Mouse (Mus musculus): ENCODE results near the gene Mdh2. TPM values are rescaled to one million over a fixed set of nuclear protein-coding genes. Genes with fewer than 3 reads are reported as not detected.

The Mdh2 gene
- polyA plus RNA-seq, 1 experiment from 2014 or later = 599 TPM

DNA sequence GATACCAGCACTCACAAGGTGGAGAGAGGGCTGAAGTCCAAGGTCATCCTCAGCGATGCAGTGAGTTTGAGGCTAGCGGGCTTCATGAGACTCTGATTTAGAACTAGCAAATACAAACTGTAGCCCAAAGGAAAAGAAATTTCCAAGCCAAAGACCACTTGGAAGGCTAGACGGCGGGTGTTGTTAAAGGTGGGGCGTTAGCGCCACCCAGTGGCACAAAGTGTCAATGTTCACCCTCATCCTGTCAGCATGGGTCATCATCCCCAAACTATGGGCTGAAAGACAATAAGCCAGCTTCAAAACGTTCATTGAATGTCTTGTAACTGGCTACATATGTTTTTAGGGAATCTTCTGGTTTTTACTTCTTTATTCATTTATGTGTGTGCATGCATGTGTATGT, 14.8 kb upstream of the Mdh2 start:
- H3K9ac ChIP-seq = no peak overlapping the region
- 3% methylated on average over 7 of the region's 7 CpGs for WGBS

DNA sequence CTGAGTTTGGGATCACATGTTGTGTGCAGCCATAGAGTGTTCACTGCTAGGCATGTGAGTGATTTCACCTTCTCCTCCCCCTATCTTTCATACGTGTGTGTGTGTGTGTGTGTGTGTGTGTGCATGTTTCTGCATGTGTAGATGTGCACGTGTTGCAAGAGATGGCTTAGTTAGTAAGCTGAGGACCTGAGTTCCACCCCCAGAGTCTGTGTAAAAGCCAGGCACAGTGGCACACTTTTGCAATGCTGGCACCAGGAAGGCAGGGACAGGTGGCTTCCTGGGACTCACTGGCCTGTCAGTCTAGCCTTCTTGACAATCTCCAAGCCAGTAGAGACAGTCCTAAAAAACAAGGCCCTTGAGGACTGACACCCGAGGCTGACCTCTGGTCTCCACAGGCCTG, 13.3 kb upstream of the Mdh2 start:
- no peak for ATAC-seq (ENCODE audit: low FRiP score)

More for the DNA sequence above, 14.8 kb upstream of the Mdh2 start:
- no peaks in the 10 kb centered on the region for H3K9me3 ChIP-seq (ENCODE audit: control insufficient read depth, low read length)
- DNase-seq (ENCODE audit: low spot score) = peak; percentile 93
- H3K4me1 ChIP-seq (replicated peaks; ENCODE audit: control insufficient read depth, insufficient read depth, low read length) = no peaks in the 10 kb centered on the region
- no peak overlapping the region for H3K4me3 ChIP-seq (replicated peaks; ENCODE audit: low read length)
- ATAC-seq (ENCODE audit: low FRiP score) = no peak
- no peak overlapping the region for H3K4me2 ChIP-seq (replicated peaks)
- H3K36me3 ChIP-seq (replicated peaks; ENCODE audit: control insufficient read depth, insufficient read depth) = no peaks in the 10 kb centered on the region
- H3K27ac ChIP-seq = no peak overlapping the region
- H3K27me3 ChIP-seq (ENCODE audit: control insufficient read depth, insufficient read depth, low read length) = no peaks in the 10 kb centered on the region

DNA sequence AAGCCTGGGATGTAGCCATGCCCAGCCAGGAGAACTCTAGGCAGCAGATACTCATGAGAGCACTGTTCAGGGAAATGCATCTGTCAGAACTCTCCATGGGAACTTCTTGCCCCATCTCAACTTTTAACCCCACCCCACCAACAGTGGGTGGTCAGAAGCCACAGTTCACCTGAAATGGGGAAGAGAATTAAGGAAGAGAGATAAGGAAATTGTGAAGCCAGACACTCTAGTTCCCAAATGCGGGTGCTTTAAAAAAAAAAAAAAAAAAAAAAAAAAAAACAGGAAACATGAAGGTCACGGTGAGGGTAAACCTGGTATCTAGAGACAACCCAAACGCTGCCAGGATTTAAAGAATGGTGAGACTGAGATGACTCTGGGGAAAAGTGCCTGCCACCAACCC, 5.8 kb upstream of the Mdh2 start:
- no peaks in the 10 kb centered on the region for H3K27me3 ChIP-seq (ENCODE audit: control insufficient read depth, insufficient read depth, low read length)

More for the DNA sequence above, 13.3 kb upstream of the Mdh2 start:
- DNase-seq (ENCODE audit: low spot score) = no peak
- Histone ChIP-seq H3K36me3 (replicated peaks; ENCODE audit: control insufficient read depth, insufficient read depth) (no peaks in the 10 kb centered on the region), H3K27me3 (ENCODE audit: control insufficient read depth, insufficient read depth, low read length) (no peaks in the 10 kb centered on the region), H3K27ac (no peak overlapping the region), H3K4me2 (replicated peaks) (no peak overlapping the region), H3K9ac (no peak overlapping the region), H3K4me3 (replicated peaks; ENCODE audit: low read length) (no peak overlapping the region), H3K4me1 (replicated peaks; ENCODE audit: control insufficient read depth, insufficient read depth, low read length) (no peaks in the 10 kb centered on the region), H3K9me3 (ENCODE audit: control insufficient read depth, low read length) (no peaks in the 10 kb centered on the region)
- WGBS = 75% methylated on average over 3 of the region's 3 CpGs

DNA sequence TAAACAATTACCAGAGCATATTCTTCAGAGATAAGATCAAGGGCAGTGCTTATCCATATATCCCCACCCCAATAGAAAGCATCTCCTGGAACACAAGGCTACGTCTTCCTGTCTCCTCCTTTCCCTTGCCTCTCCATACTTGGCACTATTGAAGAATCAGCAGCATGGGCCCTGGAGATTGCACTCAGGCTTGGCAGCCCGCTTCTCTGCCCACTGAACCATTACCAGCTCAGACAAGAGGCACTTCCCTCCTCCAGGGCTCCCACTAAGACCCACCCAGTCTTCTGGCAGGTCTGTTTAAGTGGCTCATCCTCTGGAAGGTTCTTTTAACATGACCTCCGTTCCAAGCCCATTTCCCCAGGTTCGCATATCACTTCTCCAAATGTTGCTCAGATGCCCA, 1.7 kb upstream of the Mdh2 start:
- 81% methylated on average over 4 of the region's 4 CpGs for WGBS
- DNase-seq (ENCODE audit: low spot score) (no peak), ATAC-seq (ENCODE audit: low FRiP score) (no peak)
- H3K9ac ChIP-seq = no peak overlapping the region
- no peaks in the 10 kb centered on the region for H3K9me3 ChIP-seq (ENCODE audit: control insufficient read depth, low read length)
- no peak overlapping the region for H3K4me3 ChIP-seq (replicated peaks; ENCODE audit: low read length)
- peaks cover 20% of the 10 kb centered on the region for H3K4me1 ChIP-seq (replicated peaks; ENCODE audit: control insufficient read depth, insufficient read depth, low read length)
- H3K27me3 ChIP-seq (ENCODE audit: control insufficient read depth, insufficient read depth, low read length) = no peaks in the 10 kb centered on the region
- 0 out of 2 replicates have a peak, but pooled peaks cover under 1% of the 10 kb centered on the region for H3K36me3 ChIP-seq (replicated peaks; ENCODE audit: control insufficient read depth, insufficient read depth)
- no peak overlapping the region for H3K4me2 ChIP-seq (replicated peaks)
- H3K27ac ChIP-seq = no peak overlapping the region

More for the DNA sequence above, 5.8 kb upstream of the Mdh2 start:
- Histone ChIP-seq H3K9me3 (ENCODE audit: control insufficient read depth, low read length) (no peaks in the 10 kb centered on the region), H3K4me3 (replicated peaks; ENCODE audit: low read length) (no peak overlapping the region), H3K27ac (no peak overlapping the region), H3K9ac (no peak overlapping the region), H3K4me1 (replicated peaks; ENCODE audit: control insufficient read depth, insufficient read depth, low read length) (peaks cover 4% of the 10 kb centered on the region; the same call in 1 of the 2 replicates), H3K36me3 (replicated peaks; ENCODE audit: control insufficient read depth, insufficient read depth) (no peaks in the 10 kb centered on the region), H3K4me2 (replicated peaks) (no peak overlapping the region)
- no peak for DNase-seq (ENCODE audit: low spot score)
- ATAC-seq (ENCODE audit: low FRiP score) = no peak
- 73% methylated on average over 3 of the region's 3 CpGs for WGBS

DNA sequence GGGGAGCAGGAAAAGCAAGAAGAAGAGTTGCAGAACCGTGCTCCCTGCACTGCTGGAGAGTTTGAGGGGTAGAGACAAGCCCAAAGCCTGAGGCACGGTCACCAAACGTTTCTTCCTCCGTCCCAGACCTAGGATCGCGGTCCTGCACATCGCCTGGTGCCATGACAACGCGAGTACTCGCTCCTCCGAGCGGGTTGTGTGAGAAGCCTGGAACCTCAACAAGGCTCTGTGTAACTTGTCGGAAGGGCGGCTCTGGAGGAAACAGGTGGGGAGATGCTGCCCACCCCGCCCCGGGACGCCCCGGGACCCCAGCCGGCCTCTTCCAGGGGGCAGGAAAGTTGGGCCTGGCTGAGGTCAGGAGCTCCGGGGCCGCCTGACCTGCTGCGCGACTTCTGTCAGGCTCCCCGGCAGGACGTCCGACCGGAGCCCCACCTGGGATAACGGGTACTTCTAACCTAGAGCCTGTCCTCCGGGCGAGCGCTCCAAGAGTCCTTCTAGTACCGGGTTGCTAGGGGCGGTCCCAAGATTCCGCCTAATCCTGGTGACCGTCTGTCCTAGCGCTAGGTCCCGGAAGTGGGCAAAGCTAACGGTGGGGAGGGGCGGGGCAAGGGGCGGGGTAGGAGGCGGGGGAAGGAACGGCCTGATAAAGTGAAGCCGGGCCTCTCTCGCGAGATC, 347 bp upstream of the Mdh2 start, which contains the start of gene Styxl1:
Styxl1 (minus strand) TSS at position 590 of the 675 bp plus-strand sequence.
- DNase-seq (ENCODE audit: low spot score) (peak; percentile 51), ATAC-seq (ENCODE audit: low FRiP score) (peak; percentile 26)
- WGBS = under 1% methylated on average over 43 of the region's 45 CpGs
- Histone ChIP-seq H3K9ac (peak within 1 kb of the TSS; percentile 87), H3K4me2 (replicated peaks) (peak within 1 kb of the TSS; percentile 89), H3K9me3 (ENCODE audit: control insufficient read depth, low read length) (no peaks in the 10 kb centered on the region), H3K4me3 (replicated peaks; ENCODE audit: low read length) (peak within 1 kb of the TSS; percentile 55), H3K27ac (peak within 1 kb of the TSS; percentile 81), H3K4me1 (replicated peaks; ENCODE audit: control insufficient read depth, insufficient read depth, low read length) (peaks cover 20% of the 10 kb centered on the region), H3K27me3 (ENCODE audit: control insufficient read depth, insufficient read depth, low read length) (no peaks in the 10 kb centered on the region), H3K36me3 (replicated peaks; ENCODE audit: control insufficient read depth, insufficient read depth) (peaks cover 12% of the 10 kb centered on the region; the same call in 1 of the 2 replicates)

DNA sequence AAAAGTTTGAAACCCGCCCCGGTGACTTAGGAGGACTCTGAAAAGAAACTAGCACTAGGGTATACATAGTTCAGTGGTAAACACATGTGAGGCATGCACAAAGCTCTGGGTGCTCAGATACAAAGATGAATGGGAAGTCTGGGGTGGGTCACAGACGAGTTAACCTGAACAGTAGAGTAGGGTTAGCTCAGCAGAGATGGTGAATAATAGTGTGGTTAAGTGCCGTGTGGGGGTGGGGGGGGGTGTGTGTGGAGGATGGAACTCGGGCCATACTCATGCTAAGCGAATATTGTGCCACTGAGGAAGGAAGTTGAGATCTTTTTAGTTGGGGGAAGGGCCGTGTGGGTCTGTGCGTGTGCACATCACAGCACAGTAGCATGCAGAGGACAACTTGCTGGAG, 2.1 kb downstream of the Mdh2 start:
- Histone ChIP-seq H3K4me3 (replicated peaks; ENCODE audit: low read length) (no peak overlapping the region), H3K9ac (0 out of 2 replicates have a peak overlapping the region, but pooled peaks have one; percentile 81), H3K36me3 (replicated peaks; ENCODE audit: control insufficient read depth, insufficient read depth) (peaks cover 36% of the 10 kb centered on the region), H3K27me3 (ENCODE audit: control insufficient read depth, insufficient read depth, low read length) (no peaks in the 10 kb centered on the region), H3K4me1 (replicated peaks; ENCODE audit: control insufficient read depth, insufficient read depth, low read length) (peaks cover 20% of the 10 kb centered on the region), H3K9me3 (ENCODE audit: control insufficient read depth, low read length) (no peaks in the 10 kb centered on the region), H3K4me2 (replicated peaks) (peak overlapping the region; percentile 89; the same call in 1 of the 2 replicates), H3K27ac (no peak overlapping the region)
- DNase-seq (ENCODE audit: low spot score) (no peak), ATAC-seq (ENCODE audit: low FRiP score) (no peak)
- 86% methylated on average over 8 of the region's 8 CpGs for WGBS

DNA sequence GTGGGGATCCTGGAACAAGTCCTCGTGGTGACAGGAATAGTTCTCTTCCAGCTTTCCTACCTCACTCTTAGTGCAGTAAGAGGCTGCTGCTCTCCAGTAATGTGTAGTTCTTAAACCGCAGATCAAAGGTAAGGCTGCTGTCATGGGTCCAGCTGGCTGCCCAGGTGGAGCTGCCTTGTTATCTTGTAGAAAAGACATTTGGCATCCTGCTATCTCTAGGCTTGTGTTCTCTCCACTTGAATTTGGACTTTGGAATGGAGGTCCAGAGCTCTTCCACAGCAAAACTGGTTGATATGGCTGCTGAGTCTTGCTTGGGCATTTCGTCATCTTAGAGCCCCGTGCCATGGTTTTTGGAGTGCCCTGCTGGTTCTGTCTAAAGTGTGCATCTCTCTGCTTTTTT, 4.6 kb downstream of the Mdh2 start:
- H3K4me3 ChIP-seq (replicated peaks; ENCODE audit: low read length) = no peak overlapping the region
- no peak overlapping the region for H3K9ac ChIP-seq
- peaks cover 62% of the 10 kb centered on the region for H3K36me3 ChIP-seq (replicated peaks; ENCODE audit: control insufficient read depth, insufficient read depth)
- DNase-seq (ENCODE audit: low spot score) = no peak
- no peak for ATAC-seq (ENCODE audit: low FRiP score)
- H3K4me1 ChIP-seq (replicated peaks; ENCODE audit: control insufficient read depth, insufficient read depth, low read length) = peaks cover 15% of the 10 kb centered on the region
- no peaks in the 10 kb centered on the region for H3K9me3 ChIP-seq (ENCODE audit: control insufficient read depth, low read length)
- no peak overlapping the region for H3K27ac ChIP-seq
- no peaks in the 10 kb centered on the region for H3K27me3 ChIP-seq (ENCODE audit: control insufficient read depth, insufficient read depth, low read length)
- 94% methylated on average over 4 of the region's 4 CpGs for WGBS
- H3K4me2 ChIP-seq (replicated peaks) = no peak overlapping the region

DNA sequence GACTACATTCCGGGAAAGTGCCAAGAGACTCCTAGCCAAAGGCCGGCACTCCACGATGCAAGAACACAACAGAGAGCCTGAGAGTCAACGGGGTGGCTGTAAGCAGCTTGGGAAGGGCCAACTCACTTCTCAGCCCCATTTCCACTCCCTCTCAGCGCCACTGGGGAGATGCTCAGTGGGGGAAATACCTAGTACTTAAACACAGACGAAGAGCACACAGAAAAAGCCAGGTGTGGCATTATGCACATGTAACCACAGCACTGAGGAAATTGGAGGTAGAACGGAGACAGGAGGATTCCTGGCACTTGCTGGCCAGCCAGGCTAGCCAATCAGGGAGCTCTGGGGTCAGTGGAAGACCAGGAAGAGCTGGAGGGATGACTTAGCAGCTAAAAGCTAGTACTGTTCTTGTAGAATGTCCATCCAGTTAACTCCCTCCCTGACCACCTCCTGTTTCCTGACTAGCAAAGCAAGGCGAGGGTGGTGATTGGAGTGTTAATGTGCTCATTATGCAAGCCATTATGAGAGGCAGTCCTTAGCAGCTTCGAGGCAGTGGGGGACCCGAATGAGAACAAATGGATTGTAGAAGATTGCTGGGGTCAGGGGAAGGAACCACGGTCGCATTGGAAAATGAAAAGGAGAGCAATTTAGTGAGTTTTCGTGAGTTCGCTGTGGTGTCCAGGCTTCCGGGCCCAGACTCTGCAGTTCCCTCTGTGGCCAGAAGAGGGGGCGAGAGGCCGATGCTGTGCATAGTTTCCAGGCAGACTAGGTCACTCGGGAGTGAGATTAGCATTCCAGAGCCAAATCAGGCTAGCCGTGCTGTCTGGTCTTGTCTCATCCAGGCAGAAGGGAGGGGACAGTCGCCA, 15.9 kb downstream of the Mdh2 start:
- H3K9me3 ChIP-seq (ENCODE audit: control insufficient read depth, low read length) = no peaks in the 10 kb centered on the region
- no peaks in the 10 kb centered on the region for H3K27me3 ChIP-seq (ENCODE audit: control insufficient read depth, insufficient read depth, low read length)
- peak overlapping the region; percentile 45 for H3K9ac ChIP-seq
- H3K4me3 ChIP-seq (replicated peaks; ENCODE audit: low read length) = peak overlapping the region; percentile 2; the same call in 1 of the 2 replicates
- peak overlapping the region; percentile 22 for H3K4me2 ChIP-seq (replicated peaks)
- H3K27ac ChIP-seq = peak overlapping the region; percentile 89
- ATAC-seq (ENCODE audit: low FRiP score) = peak; percentile 88
- WGBS = 9% methylated on average over 20 of the region's 20 CpGs
- peaks cover 30% of the 10 kb centered on the region for H3K36me3 ChIP-seq (replicated peaks; ENCODE audit: control insufficient read depth, insufficient read depth)
- H3K4me1 ChIP-seq (replicated peaks; ENCODE audit: control insufficient read depth, insufficient read depth, low read length) = peaks cover 6% of the 10 kb centered on the region; the same call in 1 of the 2 replicates
- DNase-seq (ENCODE audit: low spot score) = peak; percentile 93

DNA sequence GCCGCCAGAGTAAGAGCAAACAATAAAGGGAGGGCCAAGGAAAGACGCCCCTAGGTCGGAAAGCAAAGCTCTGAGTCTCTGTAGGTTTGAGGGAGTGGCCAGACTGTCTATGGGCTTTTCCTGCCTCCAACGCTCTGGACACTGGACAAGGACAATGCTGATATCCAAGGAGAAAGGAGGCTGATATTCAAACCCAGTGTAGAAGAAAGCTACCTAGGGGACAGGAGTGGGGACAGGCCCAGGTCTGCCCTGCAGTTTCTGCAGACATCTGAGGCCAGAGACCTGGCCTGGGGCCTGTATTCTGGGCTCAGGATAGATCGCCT, 16.5 kb downstream of the Mdh2 start:
- no peaks in the 10 kb centered on the region for H3K27me3 ChIP-seq (ENCODE audit: control insufficient read depth, insufficient read depth, low read length)
- H3K27ac ChIP-seq = peak overlapping the region; percentile 89
- H3K4me2 ChIP-seq (replicated peaks) = peak overlapping the region; percentile 22
- WGBS = 6% methylated on average over 5 of the region's 5 CpGs
- H3K9ac ChIP-seq = peak overlapping the region; percentile 45
- ATAC-seq (ENCODE audit: low FRiP score) (no peak; the same call in 1 of the 2 replicates), DNase-seq (ENCODE audit: low spot score) (no peak)
- peaks cover 6% of the 10 kb centered on the region; the same call in 1 of the 2 replicates for H3K4me1 ChIP-seq (replicated peaks; ENCODE audit: control insufficient read depth, insufficient read depth, low read length)
- H3K4me3 ChIP-seq (replicated peaks; ENCODE audit: low read length) = no peak overlapping the region
- H3K9me3 ChIP-seq (ENCODE audit: control insufficient read depth, low read length) = no peaks in the 10 kb centered on the region
- H3K36me3 ChIP-seq (replicated peaks; ENCODE audit: control insufficient read depth, insufficient read depth) = peaks cover 24% of the 10 kb centered on the region

Measured in hindbrain, embryonic 14.5 days (tissue).